Mouse (Mus musculus) thymus, adult 2 months (tissue): ENCODE measurements around the gene Daam1.

Experiments
- CTCF ChIP-seq: fragments of 200-500 bp; IDR thresholded peaks from 2 replicates; pipeline ENCODE4 v1.5.1; 2012; ENCODE audit warnings: mild to moderate bottlenecking, control low read depth, low read length, moderate library complexity, borderline replicate concordance; ENCODE audit not compliant: control insufficient read depth, poor library complexity, insufficient read depth; ENCODE audit errors: extremely low read depth
- POLR2A ChIP-seq: fragments of 200-500 bp; IDR thresholded peaks from 2 replicates; pipeline ENCODE4 v1.6.1; 2012; ENCODE audit warnings: mild to moderate bottlenecking, low read length, control low read depth, moderate library complexity; ENCODE audit not compliant: control insufficient read depth, poor library complexity, insufficient read depth; ENCODE audit errors: extremely low read depth

- TF ChIP-seq POLR2A: no peak
- no peak for TF ChIP-seq CTCF
Measured at GRCm38 (mm10) chr12:71968592-71968991, 137.7 kb downstream of the Daam1 start.
